Mouse (Mus musculus): ENCODE data around the gene Dcaf11. TPM values are rescaled to one million over a fixed set of nuclear protein-coding genes. Genes with fewer than 3 reads are reported as not detected.

Gene Dcaf11
- polyA plus RNA-seq, 1 experiment from 2014 or later: 66.2 TPM

Other genes starting within 250 kb of the Dcaf11 start
- gene Dhrs4, start 81.2 kb upstream of the Dcaf11 start, polyA plus RNA-seq (2015; fragmentation: Nextera tagmentation; extraction: Ambion mirVana): 60.7 and 69.5 TPM in 2 replicates
- 1.1 and 1.8 TPM in 2 replicates for gene Carmil3, start 69.4 kb upstream of the Dcaf11 start, polyA plus RNA-seq (2015; fragmentation: Nextera tagmentation; extraction: Ambion mirVana)
- gene Cpne6, start 49.6 kb upstream of the Dcaf11 start, polyA plus RNA-seq (2015; fragmentation: Nextera tagmentation; extraction: Ambion mirVana): 0.30 and 0.34 TPM in 2 replicates
- gene Nrl, start 35.0 kb upstream of the Dcaf11 start, polyA plus RNA-seq (2015; fragmentation: Nextera tagmentation; extraction: Ambion mirVana): not detected in 2 replicates
- 34.2 and 42.5 TPM in 2 replicates for gene Pck2, start 19.7 kb upstream of the Dcaf11 start, polyA plus RNA-seq (2015; fragmentation: Nextera tagmentation; extraction: Ambion mirVana)
- gene A730061H03Rik, start 400 bp downstream of the Dcaf11 start, polyA plus RNA-seq (2015; fragmentation: Nextera tagmentation; extraction: Ambion mirVana): 0.82 TPM in 1 of 2 replicates, not detected in the other
- gene Fitm1, start 15.6 kb downstream of the Dcaf11 start, polyA plus RNA-seq (2015; fragmentation: Nextera tagmentation; extraction: Ambion mirVana): 80.5 and 81.7 TPM in 2 replicates
- gene Psme1, start 18.1 kb downstream of the Dcaf11 start, polyA plus RNA-seq (2015; fragmentation: Nextera tagmentation; extraction: Ambion mirVana): 206 and 216 TPM in 2 replicates
- gene Emc9, start 25.3 kb downstream of the Dcaf11 start, polyA plus RNA-seq (2015; fragmentation: Nextera tagmentation; extraction: Ambion mirVana): 21.2 and 21.6 TPM in 2 replicates
- gene Psme2, start 31.1 kb downstream of the Dcaf11 start, polyA plus RNA-seq (2015; fragmentation: Nextera tagmentation; extraction: Ambion mirVana): 203 and 215 TPM in 2 replicates
- 15.8 and 17.4 TPM in 2 replicates for gene Rnf31, start 31.7 kb downstream of the Dcaf11 start, polyA plus RNA-seq (2015; fragmentation: Nextera tagmentation; extraction: Ambion mirVana)
- gene Irf9, start 43.6 kb downstream of the Dcaf11 start, polyA plus RNA-seq (2015; fragmentation: Nextera tagmentation; extraction: Ambion mirVana): 9.1 and 13.7 TPM in 2 replicates
- 6.9 and 7.1 TPM in 2 replicates for gene Rec8, start 58.0 kb downstream of the Dcaf11 start, polyA plus RNA-seq (2015; fragmentation: Nextera tagmentation; extraction: Ambion mirVana)
- gene Ipo4, start 76.0 kb downstream of the Dcaf11 start, polyA plus RNA-seq (2015; fragmentation: Nextera tagmentation; extraction: Ambion mirVana): 45.0 and 66.7 TPM in 2 replicates
- gene Gm49378, start 77.9 kb downstream of the Dcaf11 start, polyA plus RNA-seq (2015; fragmentation: Nextera tagmentation; extraction: Ambion mirVana): 0.74 and 2.1 TPM in 2 replicates
- 76.8 and 91.2 TPM in 2 replicates for gene Tm9sf1, start 83.8 kb downstream of the Dcaf11 start, polyA plus RNA-seq (2015; fragmentation: Nextera tagmentation; extraction: Ambion mirVana)
- gene Tssk4, start 90.2 kb downstream of the Dcaf11 start, polyA plus RNA-seq (2015; fragmentation: Nextera tagmentation; extraction: Ambion mirVana): 0.31 and 0.36 TPM in 2 replicates
- 84.5 and 90.0 TPM in 2 replicates for gene Mdp1, start 100.5 kb downstream of the Dcaf11 start, polyA plus RNA-seq (2015; fragmentation: Nextera tagmentation; extraction: Ambion mirVana)
- 36.0 and 42.3 TPM in 2 replicates for gene Gmpr2, start 111.9 kb downstream of the Dcaf11 start, polyA plus RNA-seq (2015; fragmentation: Nextera tagmentation; extraction: Ambion mirVana)
- 448 and 462 TPM in 2 replicates for gene Nedd8, start 112.1 kb downstream of the Dcaf11 start, polyA plus RNA-seq (2015; fragmentation: Nextera tagmentation; extraction: Ambion mirVana)
- gene Tinf2, start 121.8 kb downstream of the Dcaf11 start, polyA plus RNA-seq (2015; fragmentation: Nextera tagmentation; extraction: Ambion mirVana): 26.1 and 29.2 TPM in 2 replicates
- gene Tgm1, start 153.9 kb downstream of the Dcaf11 start, polyA plus RNA-seq (2015; fragmentation: Nextera tagmentation; extraction: Ambion mirVana): 0.20 and 0.60 TPM in 2 replicates
- gene Rabggta, start 162.3 kb downstream of the Dcaf11 start, polyA plus RNA-seq (2015; fragmentation: Nextera tagmentation; extraction: Ambion mirVana): 20.7 and 23.8 TPM in 2 replicates
- 64.0 and 65.7 TPM in 2 replicates for gene Dhrs1, start 185.7 kb downstream of the Dcaf11 start, polyA plus RNA-seq (2015; fragmentation: Nextera tagmentation; extraction: Ambion mirVana)
- 17.9 and 24.4 TPM in 2 replicates for gene Nop9, start 185.7 kb downstream of the Dcaf11 start, polyA plus RNA-seq (2015; fragmentation: Nextera tagmentation; extraction: Ambion mirVana)
- gene Cideb, start 198.5 kb downstream of the Dcaf11 start, polyA plus RNA-seq (2015; fragmentation: Nextera tagmentation; extraction: Ambion mirVana): 1.2 and 1.6 TPM in 2 replicates
- gene Ltb4r2, start 201.4 kb downstream of the Dcaf11 start, polyA plus RNA-seq (2015; fragmentation: Nextera tagmentation; extraction: Ambion mirVana): 0.15 and 0.25 TPM in 2 replicates
- 0.65 and 0.66 TPM in 2 replicates for gene Ltb4r1, start 206.0 kb downstream of the Dcaf11 start, polyA plus RNA-seq (2015; fragmentation: Nextera tagmentation; extraction: Ambion mirVana)
- 14.9 and 18.0 TPM in 2 replicates for gene Adcy4, start 224.1 kb downstream of the Dcaf11 start, polyA plus RNA-seq (2015; fragmentation: Nextera tagmentation; extraction: Ambion mirVana)
- 12.6 and 20.7 TPM in 2 replicates for gene Ripk3, start 228.9 kb downstream of the Dcaf11 start, polyA plus RNA-seq (2015; fragmentation: Nextera tagmentation; extraction: Ambion mirVana)

Data from heart, embryonic 15.5 days (tissue).